Mouse (Mus musculus) left cerebral cortex, postnatal 14 days (tissue): ENCODE measurements around the gene Nudt1. TPM values are rescaled to one million over a fixed set of nuclear protein-coding genes. Genes with fewer than 3 reads are reported as not detected.
"Not testable (repeated sequence)": the region's sequence is repeated elsewhere in the genome, so short reads cannot be mapped to it uniquely, and the experiment has no call there.

Source experiments
- DNase-seq, 2 experiments: peaks; one replicate each; pipeline ENCODE4 v3.0.0; 2021 to 2022; ENCODE audit warnings: low spot score in 2 of 2, mixed read lengths in 1 of 2
- intact Hi-C: fragments of 180-260 bp; cut with DNase I; formaldehyde crosslinking; loops from one replicate; pipeline ENCODE4 v1.15.1; 2025
- total RNA-seq, 2 experiments: library from RNA; stranded (reverse); gene quantifications; 2 replicates each; pipeline ENCODE4 v1.2.3; 2021

Nudt1 gene
- total RNA-seq, 2 experiments from 2014 or later = 5.9 to 7.2 TPM

DNA sequence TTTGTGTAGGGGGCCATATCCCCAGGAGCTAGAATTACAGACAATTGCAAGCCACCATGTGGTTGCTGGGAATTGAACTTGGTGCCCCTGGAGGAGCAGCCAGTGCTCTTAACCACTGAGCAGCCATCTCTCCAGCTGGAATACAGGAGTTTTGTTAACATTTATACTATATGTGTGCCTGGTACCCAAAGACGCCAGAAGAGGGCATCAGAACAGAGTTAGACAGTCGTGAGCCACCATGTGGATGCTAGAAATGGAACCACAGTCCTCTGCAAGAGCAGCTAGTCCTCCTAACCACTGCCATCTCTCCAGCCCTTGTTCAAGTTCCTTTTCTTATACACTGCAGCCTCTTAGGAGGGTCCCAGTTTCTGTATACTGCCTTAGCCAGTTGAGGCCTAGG, 12.2 kb downstream of the Nudt1 start:
- DNase-seq = no peak
- intact Hi-C loops = loop anchor here (5.0 to 10.0 kb wide), 2 partner anchors 191 to 496 kb away; no protein-coding TSS in a partner anchor

DNA sequence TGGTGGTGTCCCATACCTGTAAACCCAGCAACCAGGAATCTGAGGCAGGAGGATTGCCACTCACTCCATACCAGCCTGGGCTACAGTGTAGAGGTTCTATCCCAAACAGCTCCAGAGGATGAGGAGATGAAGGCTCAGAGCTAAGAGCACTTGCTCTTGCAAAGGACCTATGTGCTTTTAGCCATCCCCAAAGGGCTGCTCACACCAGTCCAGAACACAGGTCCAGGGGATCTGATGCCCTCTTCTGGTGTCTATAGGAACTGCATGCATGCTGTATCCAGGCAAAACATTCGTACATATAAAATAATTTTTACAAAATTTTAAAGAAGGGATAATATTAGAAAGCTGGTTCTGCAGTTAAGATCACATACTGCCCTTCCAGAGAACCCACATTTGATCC, 15.2 kb downstream of the Nudt1 start:
- DNase-seq = peak; percentile 19 to 43
- intact Hi-C loops = loop anchor here (5.0 to 10.0 kb wide), 2 partner anchors 81 to 188 kb away; partner anchors contain the start of gene Eif3b

DNA sequence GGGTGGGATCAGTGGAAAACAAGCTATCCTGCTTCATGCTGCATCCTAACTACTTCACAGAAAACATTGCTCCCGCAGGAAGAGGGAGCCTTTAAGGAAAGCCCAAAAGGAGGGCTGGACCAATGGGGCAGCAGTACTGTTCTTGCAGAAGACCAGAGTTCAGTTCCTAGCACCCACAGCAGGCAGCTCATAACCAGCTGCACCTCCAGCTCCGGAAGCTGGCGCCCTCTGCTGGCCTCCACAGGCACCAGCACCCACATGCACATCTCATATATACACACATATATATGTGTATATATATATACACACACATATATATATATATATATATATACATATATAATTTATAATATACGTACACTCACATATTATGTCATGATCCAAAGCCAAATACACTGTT, 17.3 kb downstream of the Nudt1 start:
- intact Hi-C loops = loop anchor here (5.0 to 10.0 kb wide), 2 partner anchors 79 to 186 kb away; partner anchors contain the start of gene Eif3b
- DNase-seq = no peak

DNA sequence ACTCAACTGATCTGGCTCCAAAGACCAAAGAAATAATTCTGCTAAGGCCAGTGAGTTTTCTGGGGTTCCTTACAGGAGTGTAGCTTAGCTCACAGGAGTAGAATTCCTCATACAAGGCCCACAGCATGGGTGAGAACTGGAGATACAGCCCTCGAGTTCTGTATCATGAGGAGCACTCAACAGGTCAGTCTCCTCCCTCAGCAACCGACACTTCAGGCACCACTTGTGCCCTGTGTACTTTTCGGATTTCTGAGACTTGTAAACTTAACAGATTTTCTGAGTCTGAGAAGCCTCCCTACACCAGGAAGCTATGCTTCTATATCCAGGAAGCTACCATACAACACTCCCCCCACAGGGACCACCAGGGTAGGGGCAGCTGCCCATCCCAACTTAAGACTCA, 18.4 kb downstream of the Nudt1 start:
- no peak for DNase-seq
- intact Hi-C loops = loop anchor here (5.0 to 10.0 kb wide), 2 partner anchors 77 to 185 kb away; partner anchors contain the start of gene Eif3b

DNA sequence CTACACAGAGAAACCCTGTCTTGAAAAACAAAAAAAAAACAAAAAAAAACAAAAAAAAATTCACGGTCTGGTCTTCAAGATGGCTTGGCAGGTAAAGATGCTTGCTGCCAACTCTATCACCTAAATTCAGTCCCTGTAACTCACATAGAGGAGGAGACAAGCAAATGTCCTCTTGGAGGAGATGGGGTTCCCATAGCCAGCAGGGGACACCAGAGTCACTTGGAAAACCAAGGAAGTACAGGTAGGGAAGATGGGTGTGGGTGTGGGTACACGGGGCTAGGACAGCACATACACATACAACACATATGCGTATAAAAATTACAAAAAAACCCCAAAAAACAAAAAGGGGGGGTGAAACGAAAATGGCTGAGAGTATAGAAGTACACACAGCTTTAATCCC, 21.4 kb downstream of the Nudt1 start:
- intact Hi-C loops = no loop called here
- DNase-seq = no peak

DNA sequence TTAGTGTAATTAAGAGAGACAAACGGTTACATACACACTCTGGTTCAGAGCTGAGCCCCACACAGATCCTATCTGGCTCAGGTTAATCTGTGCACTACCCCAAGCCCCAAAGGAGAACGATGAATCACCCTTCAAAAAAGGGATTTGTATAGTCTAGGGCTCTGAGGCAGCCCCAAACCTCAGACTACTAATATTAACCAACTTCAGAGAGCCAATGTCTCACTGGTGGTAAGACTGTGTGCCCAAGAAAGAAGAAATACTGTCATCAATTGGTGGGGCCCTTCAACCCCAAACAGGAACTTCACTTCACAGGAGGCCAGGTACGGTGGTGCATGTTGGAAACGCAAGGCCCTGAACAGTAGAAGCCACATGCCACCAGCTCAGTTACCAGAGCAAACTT, 23.8 kb downstream of the Nudt1 start:
- no peak for DNase-seq
- intact Hi-C loops = loop anchor here (5.0 kb wide), 1 partner anchor 57 kb away; no protein-coding TSS in a partner anchor

DNA sequence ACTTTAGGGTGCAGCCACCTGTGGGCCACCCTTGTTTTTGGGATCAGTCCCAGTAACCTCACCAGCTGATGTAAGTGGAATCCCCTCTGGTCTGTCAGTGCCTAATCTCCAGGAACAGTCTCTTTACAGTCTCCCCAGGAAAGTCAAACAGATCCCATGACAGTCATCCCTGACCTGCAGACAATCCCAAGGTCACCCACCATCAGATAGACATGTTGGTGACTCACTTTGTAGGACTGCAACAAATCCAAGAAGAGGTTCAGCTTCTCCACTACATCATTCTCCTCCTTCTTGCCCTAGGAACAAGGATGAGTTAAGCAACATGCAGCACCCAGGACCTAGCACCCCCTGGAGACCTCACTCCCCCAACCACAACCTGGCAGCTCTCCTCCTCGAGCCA, 24.6 kb downstream of the Nudt1 start:
- intact Hi-C loops = loop anchor here (5.0 kb wide), 1 partner anchor 56 kb away; no protein-coding TSS in a partner anchor
- no peak for DNase-seq

DNA sequence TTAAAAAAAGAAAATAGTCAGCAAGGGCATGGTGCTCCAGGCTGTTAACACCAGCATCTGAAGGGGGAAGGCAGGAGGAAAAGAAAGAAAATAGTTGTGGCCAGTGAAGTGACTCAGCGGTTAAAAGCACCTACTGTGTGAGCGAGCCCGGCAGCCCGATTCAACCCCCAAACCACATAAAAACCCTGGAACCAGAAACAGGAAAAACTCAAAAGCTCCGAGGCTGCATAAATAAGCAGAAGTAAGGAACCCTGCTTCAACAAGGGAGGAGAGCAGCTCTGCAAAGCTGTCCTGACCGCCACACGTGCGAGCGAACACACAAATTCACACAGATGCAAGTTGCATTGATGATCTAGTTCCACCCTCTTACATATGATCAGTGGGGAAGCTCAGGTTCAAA, 28.4 kb downstream of the Nudt1 start:
- DNase-seq = no peak
- intact Hi-C loops = loop anchor here (5.0 kb wide), 1 partner anchor 52 kb away; no protein-coding TSS in a partner anchor

DNA sequence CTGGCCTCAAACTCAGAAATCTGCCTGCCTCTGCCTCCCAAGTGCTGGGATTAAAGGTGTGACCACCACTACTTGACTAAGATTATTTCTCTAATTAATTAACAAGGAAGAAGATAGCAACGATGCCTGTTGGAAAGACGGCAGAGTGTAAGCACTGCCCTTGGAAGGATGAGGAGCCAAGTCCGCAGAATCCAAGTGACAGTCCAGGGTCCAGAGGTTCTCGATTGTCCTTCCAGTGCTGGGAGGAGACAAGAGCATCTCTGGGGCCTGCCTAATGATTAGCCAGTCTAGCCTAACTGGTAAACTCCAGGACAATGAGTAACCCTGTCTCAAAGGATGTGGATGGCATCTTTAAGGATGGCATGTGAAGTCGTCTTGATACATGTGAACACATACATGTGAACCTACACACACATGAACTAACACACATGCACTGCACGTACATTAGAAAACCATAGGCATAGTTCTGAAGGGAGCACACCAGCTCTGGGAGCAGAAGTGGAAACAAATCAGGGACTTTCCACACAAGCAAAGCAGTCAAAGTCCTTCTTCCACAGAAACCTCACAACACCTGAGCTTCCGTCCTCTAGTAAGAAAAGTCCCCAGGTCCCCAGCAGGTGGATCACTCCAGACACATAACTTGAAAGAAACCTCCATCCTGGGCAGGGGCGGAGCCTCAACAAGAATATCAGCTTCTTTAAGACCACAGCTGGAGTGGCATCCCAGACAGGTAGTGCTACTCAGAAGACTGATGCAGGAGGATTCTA, 29.5 kb downstream of the Nudt1 start:
- no peak for DNase-seq
- intact Hi-C loops = no loop called here

DNA sequence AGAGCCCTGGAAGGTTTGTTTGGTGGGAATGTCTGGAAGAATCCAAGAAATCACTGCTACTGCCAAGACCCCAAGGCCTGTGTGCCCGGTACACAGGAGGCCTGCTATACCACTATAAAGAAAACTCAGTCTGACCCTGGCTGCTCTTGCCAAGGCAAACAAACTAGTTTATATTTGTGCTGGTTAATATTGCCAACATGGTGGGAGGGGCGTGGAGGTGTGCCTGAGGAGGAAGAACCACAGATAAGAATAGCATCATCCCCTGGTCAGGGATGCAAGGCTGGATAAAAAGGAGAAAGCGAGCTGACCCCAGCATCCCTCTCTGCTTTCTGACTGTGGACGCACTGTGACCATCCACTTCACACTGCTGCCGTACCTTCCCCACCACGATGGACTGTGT, 30.9 kb downstream of the Nudt1 start:
- no peak for DNase-seq
- intact Hi-C loops = no loop called here

DNA sequence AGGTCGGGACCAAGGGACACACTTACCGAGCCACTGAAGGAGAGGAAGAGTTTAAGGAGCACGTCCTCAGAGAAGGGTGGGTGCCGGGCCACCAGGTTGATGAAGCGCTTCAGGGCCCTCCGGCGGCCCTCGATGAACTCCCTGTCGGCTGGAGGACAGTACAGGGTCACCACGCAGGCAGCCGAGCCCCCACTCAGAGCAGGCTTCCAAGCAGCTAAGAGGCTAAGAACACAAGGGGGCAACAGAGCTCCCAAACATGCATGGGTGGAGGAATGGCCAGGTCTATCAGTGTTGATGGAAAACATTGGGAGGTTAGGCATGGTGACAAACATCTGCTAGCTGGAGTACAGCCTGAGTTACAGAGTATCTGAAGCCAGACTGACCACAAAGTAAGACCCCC, 34.5 kb downstream of the Nudt1 start:
- DNase-seq = no peak
- intact Hi-C loops = no loop called here

DNA sequence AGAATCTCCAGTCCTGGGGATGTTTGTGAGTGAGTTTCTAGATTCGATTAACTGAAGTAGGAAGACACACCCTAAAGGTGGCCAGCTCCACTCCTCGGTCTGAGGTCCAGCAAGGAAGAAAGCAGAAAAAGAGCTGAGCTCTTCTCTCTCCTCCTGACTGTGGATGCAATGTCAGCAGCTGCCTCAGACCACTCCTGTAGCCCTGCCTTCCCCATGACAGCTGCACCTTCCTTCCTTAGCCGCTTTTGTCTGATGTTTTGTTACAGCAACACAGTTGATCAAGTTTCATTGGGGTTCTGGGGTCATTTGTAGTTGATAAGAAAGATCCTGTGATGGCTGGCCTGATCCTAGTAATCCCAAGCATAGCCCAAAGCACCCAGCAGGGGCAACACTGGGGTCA, 36.0 kb downstream of the Nudt1 start:
- intact Hi-C loops = no loop called here
- DNase-seq = no peak

DNA sequence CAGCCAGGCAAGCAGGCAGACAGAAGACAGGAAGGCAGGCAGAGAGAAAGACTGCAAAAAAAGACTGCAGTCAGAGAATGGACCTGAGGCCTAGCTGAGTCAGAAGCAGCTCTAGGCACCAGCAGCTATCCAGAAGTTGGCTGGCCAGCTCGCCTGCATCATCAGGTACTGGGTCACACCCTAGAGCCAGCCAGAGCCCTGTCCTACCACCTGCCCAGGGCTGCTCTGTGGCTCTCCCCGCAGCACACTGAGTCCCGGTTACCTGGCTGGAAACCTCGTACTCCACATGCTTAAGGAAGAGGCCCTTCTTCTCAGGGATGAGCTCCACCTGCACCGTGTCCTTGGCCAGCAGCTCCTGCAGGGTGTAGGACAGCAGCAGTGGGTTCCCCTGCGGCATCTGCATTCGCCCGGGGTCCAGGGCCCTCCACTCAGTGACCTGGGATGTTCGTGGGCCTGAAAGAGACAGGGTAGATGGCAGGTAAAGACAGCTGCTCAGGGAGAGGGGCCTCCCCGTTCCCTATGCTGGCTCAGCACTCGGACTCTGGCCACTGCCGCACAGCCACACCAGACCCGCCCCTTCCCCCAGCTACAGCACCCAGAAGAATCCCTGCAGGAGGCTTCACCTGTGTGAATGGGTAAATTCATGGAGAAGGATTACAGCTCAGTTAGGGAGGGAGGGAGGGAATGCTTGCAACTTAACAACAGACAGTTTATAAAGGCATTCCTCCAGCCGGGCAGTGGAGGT, 38.6 kb downstream of the Nudt1 start:
- no peak for DNase-seq

DNA sequence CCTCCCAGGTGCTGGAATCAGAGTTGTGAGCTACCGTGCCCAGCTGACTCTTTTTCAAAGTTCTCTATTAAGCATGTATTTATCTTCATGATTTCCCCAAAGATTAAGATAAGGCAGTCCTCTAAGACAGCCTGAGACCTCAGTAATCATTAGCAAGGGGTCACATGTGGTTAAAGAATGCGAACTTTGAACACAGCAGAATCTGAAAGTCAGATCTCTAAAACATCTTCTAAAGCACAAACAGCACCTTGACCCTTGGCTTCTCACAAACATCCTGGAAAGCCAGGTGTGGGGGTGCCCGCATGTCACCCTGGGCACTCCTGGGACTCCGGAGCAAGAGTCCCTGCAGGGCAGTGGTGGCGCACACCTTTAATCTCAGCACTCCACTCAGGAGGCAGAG, 43.0 kb downstream of the Nudt1 start:
- intact Hi-C loops = no loop called here
- DNase-seq = no peak

More for the DNA sequence above, 38.6 kb downstream of the Nudt1 start:
- intact Hi-C loops = no loop called here

DNA sequence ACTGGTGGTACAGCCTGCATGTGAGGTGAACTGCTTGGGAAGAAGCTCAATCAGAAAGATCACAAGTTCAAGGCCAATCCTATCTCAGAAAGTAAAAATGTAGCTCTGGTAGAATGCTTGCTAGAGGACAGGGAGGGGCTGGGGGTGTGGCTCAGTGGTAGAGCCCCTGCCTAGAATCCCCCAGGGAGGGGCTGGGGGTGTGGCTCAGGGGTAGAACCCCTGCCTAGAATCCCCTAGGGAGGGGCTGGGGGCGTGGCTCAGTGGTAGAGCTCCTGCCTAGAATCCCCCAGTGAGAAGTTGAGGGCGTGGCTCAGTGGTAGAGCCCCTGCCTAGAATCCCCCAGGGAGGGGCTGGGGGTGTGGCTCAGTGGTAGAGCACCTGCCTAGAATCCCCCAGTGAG, 46.7 kb downstream of the Nudt1 start:
- intact Hi-C loops, DNase-seq: not testable (repeated sequence)

DNA sequence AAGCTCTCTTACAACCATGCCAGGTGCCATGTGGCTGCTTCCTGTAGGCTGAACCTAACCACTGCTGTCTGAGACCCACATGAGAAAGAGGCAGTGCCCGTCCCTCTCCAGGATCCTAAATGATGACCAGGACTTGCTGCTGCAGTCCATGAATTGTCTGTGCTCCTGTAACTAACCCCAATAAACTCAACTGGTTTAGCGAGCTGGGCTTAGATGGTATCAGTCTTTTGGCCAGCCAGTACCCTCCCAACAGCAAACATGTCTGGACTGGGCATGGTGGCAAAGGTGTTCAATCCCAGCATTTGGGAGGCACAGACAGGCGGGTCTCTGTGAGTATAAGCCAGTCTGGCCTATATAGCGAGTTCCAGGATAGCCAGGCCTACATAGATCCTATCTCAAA, 47.5 kb downstream of the Nudt1 start:
- DNase-seq = no peak
- intact Hi-C loops = no loop called here

DNA sequence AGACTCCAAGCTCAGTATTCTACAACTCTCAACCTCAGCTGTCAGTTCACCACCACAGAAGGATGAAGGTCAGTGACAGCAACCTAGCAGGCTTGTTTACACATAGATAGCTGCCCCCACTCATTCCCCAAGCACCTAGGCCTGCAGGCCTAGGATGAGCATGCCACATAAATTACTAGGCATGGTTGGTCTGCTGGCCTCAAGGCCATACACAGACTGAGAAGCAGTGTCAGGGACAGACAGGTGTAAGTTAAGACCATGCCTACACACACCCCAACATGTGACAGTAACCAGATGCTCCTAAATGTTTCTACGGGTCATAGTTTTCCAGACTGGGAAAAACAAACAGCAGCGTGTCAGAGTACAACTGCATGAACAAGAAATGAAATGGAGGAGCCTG, 48.0 kb downstream of the Nudt1 start:
- DNase-seq = no peak
- intact Hi-C loops = no loop called here

DNA sequence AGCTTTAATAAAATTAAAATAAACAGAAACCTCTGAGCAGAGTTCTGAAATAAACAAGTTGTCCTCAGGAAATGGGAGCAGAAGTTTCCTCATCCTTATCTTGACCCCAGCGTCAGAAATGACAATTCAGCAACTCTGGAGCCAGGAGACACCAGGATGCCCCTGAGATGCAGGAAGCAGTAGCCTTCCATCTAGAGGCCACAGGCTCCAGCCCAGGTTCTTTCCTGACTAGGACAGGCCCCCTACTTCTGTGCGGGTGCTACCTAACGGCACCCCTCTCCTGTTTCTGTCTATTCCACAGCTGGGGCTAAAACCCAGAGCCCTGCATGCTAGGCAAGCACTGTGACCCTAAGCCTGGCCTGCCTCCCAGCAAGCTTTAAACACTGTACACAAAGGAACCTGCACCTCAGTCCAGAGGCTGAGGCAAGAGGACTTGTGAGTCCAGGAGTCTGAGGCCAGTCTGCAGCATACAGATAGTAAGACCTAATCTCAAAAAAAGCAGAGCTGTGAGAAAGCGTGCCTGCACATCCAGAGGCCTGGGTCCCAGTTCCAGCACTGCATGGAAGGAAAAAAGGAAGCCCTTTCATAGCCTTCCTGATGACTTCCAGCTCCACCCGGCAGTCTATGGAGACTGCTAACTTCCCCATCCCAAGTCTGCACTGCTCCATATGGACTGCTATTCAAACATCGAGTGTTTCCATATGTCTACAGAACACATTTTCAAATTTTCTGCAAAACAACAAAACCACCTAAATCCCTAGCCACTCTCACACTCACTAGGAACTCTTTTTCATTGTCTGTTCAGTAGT, 49.2 kb downstream of the Nudt1 start:
- no peak for DNase-seq
- intact Hi-C loops = no loop called here

DNA sequence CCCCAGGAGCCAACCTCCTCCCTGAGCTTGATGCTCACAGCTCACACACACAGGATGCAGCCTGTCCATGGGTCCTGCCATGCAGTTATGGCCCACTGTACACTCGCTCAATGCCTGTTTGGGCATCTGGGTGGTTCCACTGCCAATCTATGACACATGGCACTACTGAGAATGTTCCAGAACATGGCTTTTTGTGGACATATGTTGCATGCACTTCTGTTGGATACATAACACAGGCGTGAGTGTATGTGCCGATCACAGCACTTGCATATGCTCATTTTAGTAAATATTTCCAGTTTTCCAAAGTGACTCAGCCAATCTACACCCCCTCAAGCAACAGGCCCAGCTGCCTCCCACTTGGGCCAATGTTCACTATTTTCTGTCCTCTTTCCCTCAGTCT, 50.2 kb downstream of the Nudt1 start:
- peak; percentile 34 to 69 for DNase-seq
- intact Hi-C loops = no loop called here

DNA sequence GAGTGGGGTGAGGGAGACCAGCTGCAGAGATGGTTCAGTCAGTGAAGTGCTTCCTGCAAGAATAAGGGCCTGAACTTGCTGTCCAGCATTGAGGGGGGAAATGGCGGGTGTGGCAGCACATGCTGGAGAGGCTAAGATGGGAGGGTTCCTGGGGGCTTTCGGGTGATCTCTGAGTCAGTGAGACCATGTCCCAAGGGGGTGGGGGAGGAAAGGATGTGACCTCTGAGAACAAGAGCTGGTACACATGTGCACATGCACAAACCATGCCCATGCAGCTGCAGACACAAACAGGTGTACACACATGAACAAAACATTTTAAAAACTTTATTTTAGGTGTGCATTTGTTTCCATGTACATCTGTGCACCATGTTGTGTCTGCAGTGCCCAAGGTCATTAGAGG, 52.3 kb downstream of the Nudt1 start:
- intact Hi-C loops = no loop called here
- DNase-seq = no peak
